Mouse (Mus musculus) neural tube, embryonic 12.5 days (tissue): ENCODE results near the gene Bysl. TPM values are rescaled to one million over a fixed set of nuclear protein-coding genes. Genes with fewer than 3 reads are reported as not detected.
"Not testable (repeated sequence)": the region's sequence is repeated elsewhere in the genome, so short reads cannot be mapped to it uniquely, and the experiment has no call there.

Experiments used
- ATAC-seq: fragments of 200-750 bp; cut with Nextera tagmentation; 2 replicates; pipeline ENCODE4 v1.8.0; 2017; ENCODE audit warnings: low read depth, mild to moderate bottlenecking, moderate TSS enrichment, moderate library complexity; ENCODE audit not compliant: low FRiP score
- H3K27ac ChIP-seq: fragments of 300-500 bp; sonication (generic); 2 replicates; pipeline ENCODE4 v1.5.1; 2016
- H3K27me3 ChIP-seq: fragments of 300-500 bp; sonication (generic); replicated peaks from 2 replicates; pipeline ENCODE4 v1.6.1; 2016; ENCODE audit warnings: mild to moderate bottlenecking
- H3K36me3 ChIP-seq: fragments of 300-500 bp; sonication (generic); 2 replicates; pipeline ENCODE4 v1.6.1; 2016; ENCODE audit warnings: mild to moderate bottlenecking
- H3K4me1 ChIP-seq: fragments of 300-500 bp; sonication (generic); 2 replicates; pipeline ENCODE4 v1.6.1; 2016
- H3K4me2 ChIP-seq: fragments of 300-500 bp; sonication (generic); replicated peaks from 2 replicates; pipeline ENCODE4 v1.6.1; 2016; ENCODE audit warnings: mild to moderate bottlenecking
- H3K4me3 ChIP-seq: fragments of 300-500 bp; sonication (generic); 2 replicates; pipeline ENCODE4 v1.5.1; 2016
- H3K9ac ChIP-seq: fragments of 300-500 bp; sonication (generic); 2 replicates; pipeline ENCODE4 v1.6.1; 2016; ENCODE audit warnings: mild to moderate bottlenecking
- H3K9me3 ChIP-seq: fragments of 300-500 bp; sonication (generic); 2 replicates; pipeline ENCODE4 v1.6.1; 2016; ENCODE audit warnings: mild to moderate bottlenecking
- WGBS: fragments of 180-500 bp; shearing (Covaris S2); methylation state at CpG from one replicate; pipeline ENCODE4 v1.1.7; 2016; 5-methylcytosine and 5-hydroxymethylcytosine counted together
- polyA plus RNA-seq: library from polyadenylated mRNA; unstranded; fragments of >200 nt; fragmentation: Nextera tagmentation; extraction: Ambion mirVana; gene quantifications from 2 replicates; pipeline ENCODE4 v1.2.1, GENCODE M21; 2016

Gene Bysl
- polyA plus RNA-seq = 32.5 and 35.9 TPM in 2 replicates

- peak within 1 kb of the TSS; percentile 79 for H3K4me3 ChIP-seq
- H3K4me1 ChIP-seq = peaks cover 22% of the 10 kb centered on the region
- no peaks in the 10 kb centered on the region for H3K9me3 ChIP-seq
- H3K27ac ChIP-seq = no peak within 1 kb of the TSS
- ATAC-seq = peak; percentile 95
- under 1% methylated on average over 59 of the region's 59 CpGs for WGBS
- peak within 1 kb of the TSS; percentile 94 for H3K4me2 ChIP-seq
- peaks cover 52% of the 10 kb centered on the region for H3K36me3 ChIP-seq
- no peaks in the 10 kb centered on the region for H3K27me3 ChIP-seq
- peak within 1 kb of the TSS; percentile 78 for H3K9ac ChIP-seq
Measured at GRCm38 (mm10) chr17:47610849-47611660, at the start of gene Bysl, which contains the start of the genes Med20 and Gm20517. Gene Bysl (minus strand): TSS chr17:47611492. Gene Med20 (plus strand): TSS chr17:47611582. Gene Gm20517 (plus strand): TSS chr17:47611589.

GRCm38 (mm10) chr17:47658741-47659243 lies 47.5 kb upstream of the Bysl start:
- H3K9me3 ChIP-seq = no peaks in the 10 kb centered on the region
- H3K9ac ChIP-seq = no peak overlapping the region
- H3K27me3 ChIP-seq = no peaks in the 10 kb centered on the region
- peaks cover 4% of the 10 kb centered on the region; the same call in 1 of the 2 replicates for H3K36me3 ChIP-seq
- 92% methylated on average over 3 of the region's 3 CpGs for WGBS
- H3K27ac ChIP-seq = no peak overlapping the region
- ATAC-seq = no peak
- no peak overlapping the region for H3K4me2 ChIP-seq
- H3K4me3 ChIP-seq = no peak overlapping the region
- peaks cover 6% of the 10 kb centered on the region; the same call in 1 of the 2 replicates for H3K4me1 ChIP-seq

- Histone ChIP-seq H3K4me2 (no peak overlapping the region), H3K27me3 (no peaks in the 10 kb centered on the region), H3K4me1 (no peaks in the 10 kb centered on the region; the same call in 1 of the 2 replicates), H3K36me3 (peaks cover 9% of the 10 kb centered on the region; the same call in 1 of the 2 replicates), H3K9me3 (no peaks in the 10 kb centered on the region), H3K9ac (no peak overlapping the region), H3K4me3 (no peak overlapping the region), H3K27ac (no peak overlapping the region)
- 82% methylated on average over 4 of the region's 4 CpGs for WGBS
- no peak for ATAC-seq
Measured at GRCm38 (mm10) chr17:47657901-47658300, 46.6 kb upstream of the Bysl start.

GRCm38 (mm10) chr17:47655697-47656096 lies 44.4 kb upstream of the Bysl start:
- no peaks in the 10 kb centered on the region for H3K9me3 ChIP-seq
- peaks cover 9% of the 10 kb centered on the region; the same call in 1 of the 2 replicates for H3K36me3 ChIP-seq
- 88% methylated on average over 5 of the region's 5 CpGs for WGBS
- no peak overlapping the region for H3K27ac ChIP-seq
- no peak overlapping the region for H3K4me3 ChIP-seq
- no peak for ATAC-seq
- no peak overlapping the region for H3K9ac ChIP-seq
- no peaks in the 10 kb centered on the region for H3K27me3 ChIP-seq
- H3K4me2 ChIP-seq = no peak overlapping the region
- no peaks in the 10 kb centered on the region for H3K4me1 ChIP-seq

- H3K9ac ChIP-seq, ATAC-seq, H3K27me3 ChIP-seq, H3K9me3 ChIP-seq, H3K36me3 ChIP-seq, H3K27ac ChIP-seq, H3K4me2 ChIP-seq, H3K4me1 ChIP-seq, H3K4me3 ChIP-seq: not testable (repeated sequence)
- 92% methylated on average over 8 of the region's 8 CpGs for WGBS
Measured at GRCm38 (mm10) chr17:47654346-47654745, 43.1 kb upstream of the Bysl start.

GRCm38 (mm10) chr17:47651953-47652352 lies 40.7 kb upstream of the Bysl start:
- H3K4me3 ChIP-seq = no peak overlapping the region
- ATAC-seq = no peak
- no peaks in the 10 kb centered on the region; the same call in 1 of the 2 replicates for H3K4me1 ChIP-seq
- no peak overlapping the region for H3K4me2 ChIP-seq
- H3K27me3 ChIP-seq = no peaks in the 10 kb centered on the region
- no peak overlapping the region for H3K9ac ChIP-seq
- H3K9me3 ChIP-seq = no peaks in the 10 kb centered on the region
- no peak overlapping the region for H3K27ac ChIP-seq
- 77% methylated on average over 2 of the region's 2 CpGs for WGBS
- peaks cover 6% of the 10 kb centered on the region; the same call in 1 of the 2 replicates for H3K36me3 ChIP-seq

- H3K4me3 ChIP-seq = no peak overlapping the region
- peaks cover 6% of the 10 kb centered on the region; the same call in 1 of the 2 replicates for H3K36me3 ChIP-seq
- no peak overlapping the region for H3K4me2 ChIP-seq
- no peaks in the 10 kb centered on the region; the same call in 1 of the 2 replicates for H3K4me1 ChIP-seq
- no peak overlapping the region for H3K27ac ChIP-seq
- no peak overlapping the region for H3K9ac ChIP-seq
- 0 out of 2 replicates have a peak, but pooled peaks have one; percentile 17 for ATAC-seq
- H3K27me3 ChIP-seq = no peaks in the 10 kb centered on the region
- WGBS = 24% methylated on average over 4 of the region's 4 CpGs
- no peaks in the 10 kb centered on the region for H3K9me3 ChIP-seq
Measured at GRCm38 (mm10) chr17:47648966-47649365, 37.7 kb upstream of the Bysl start.

- no peak overlapping the region for H3K9ac ChIP-seq
- no peaks in the 10 kb centered on the region for H3K36me3 ChIP-seq
- 60% methylated on average over 1 of the region's 1 CpGs for WGBS
- no peak for ATAC-seq
- no peak overlapping the region for H3K4me2 ChIP-seq
- no peaks in the 10 kb centered on the region for H3K27me3 ChIP-seq
- no peaks in the 10 kb centered on the region; the same call in 1 of the 2 replicates for H3K4me1 ChIP-seq
- no peaks in the 10 kb centered on the region for H3K9me3 ChIP-seq
- no peak overlapping the region for H3K27ac ChIP-seq
- H3K4me3 ChIP-seq = no peak overlapping the region
Measured at GRCm38 (mm10) chr17:47646683-47647082, 35.4 kb upstream of the Bysl start.

- Histone ChIP-seq H3K4me2 (no peak overlapping the region), H3K4me3 (no peak overlapping the region), H3K9ac (no peak overlapping the region), H3K36me3 (no peaks in the 10 kb centered on the region), H3K4me1 (no peaks in the 10 kb centered on the region; the same call in 1 of the 2 replicates), H3K9me3 (no peaks in the 10 kb centered on the region), H3K27ac (no peak overlapping the region), H3K27me3 (no peaks in the 10 kb centered on the region)
- ATAC-seq = no peak
- WGBS = 82% methylated on average over 2 of the region's 2 CpGs
Measured at GRCm38 (mm10) chr17:47642992-47643391, 31.7 kb upstream of the Bysl start.

- H3K9ac ChIP-seq = no peak overlapping the region
- H3K27me3 ChIP-seq = no peaks in the 10 kb centered on the region
Measured at GRCm38 (mm10) chr17:47633999-47634770, 22.9 kb upstream of the Bysl start.

GRCm38 (mm10) chr17:47632181-47632840 lies 21.0 kb upstream of the Bysl start:
- 71% methylated on average over 4 of the region's 4 CpGs for WGBS
- ATAC-seq = no peak
- Histone ChIP-seq H3K4me3 (no peak overlapping the region), H3K9ac (0 out of 2 replicates have a peak overlapping the region, but pooled peaks have one; percentile 5), H3K27ac (no peak overlapping the region), H3K27me3 (no peaks in the 10 kb centered on the region), H3K36me3 (peaks cover 5% of the 10 kb centered on the region; the same call in 1 of the 2 replicates), H3K4me2 (peak overlapping the region; percentile 22), H3K9me3 (no peaks in the 10 kb centered on the region), H3K4me1 (peaks cover 32% of the 10 kb centered on the region)

More at GRCm38 (mm10) chr17:47633999-47634770, 22.9 kb upstream of the Bysl start:
- no peak overlapping the region for H3K27ac ChIP-seq
- 76% methylated on average over 7 of the region's 7 CpGs for whole genome bisulfite sequencing
- ATAC-seq = no peak
- peaks cover 5% of the 10 kb centered on the region; the same call in 1 of the 2 replicates for H3K36me3 ChIP-seq
- H3K4me3 ChIP-seq = no peak overlapping the region
- no peaks in the 10 kb centered on the region for H3K9me3 ChIP-seq
- H3K4me1 ChIP-seq = peaks cover 25% of the 10 kb centered on the region
- H3K4me2 ChIP-seq = no peak overlapping the region
